In genomic region chr6:58837917-58838316, GRCm38 (mm10) we compare ENCODE assay signal across 13 mouse cellular contexts. TPM values are rescaled to one million over a fixed set of nuclear protein-coding genes. Genes with fewer than 3 reads are reported as not detected.
DNase-seq lines count a peak whose midpoint lies in the region; ATAC-seq and TF ChIP-seq lines count a peak whose summit lies in the region.
"Had no signal": no experiment of that assay in that cellular context is flagged by ENCODE, and none has a peak within 500 bp of the region (broad histone marks: within the 10 kb centered on the region; RNA-seq: fewer than 3 reads in every experiment).

No protein-coding gene starts in this region.

- no peak for DNase-seq in hindbrain, embryonic 11.5 days (ENCODE audit: low spot score)
- DNase-seq in hindbrain, embryonic 10.5 days (ENCODE audit: low spot score): no peak
- DNase-seq in cerebellum, postnatal 36 days: peak; percentile 24 to 40
- no peak for DNase-seq in hindbrain, embryonic 14.5 days (ENCODE audit: low spot score)
- peak; percentile 55 for DNase-seq in midbrain, postnatal 0 days (ENCODE audit: low spot score)
- no peak for DNase-seq in thymus, postnatal 36 days
- DNase-seq in spleen, postnatal 14 days (ENCODE audit: low spot score in 2 of 2): no peak
- DNase-seq: gastrocnemius, postnatal 10 days; kidney, adult 18-20 months; right cerebral cortex, postnatal 14 days had no signal

- H3K27ac ChIP-seq in hindbrain, embryonic 11.5 days (ENCODE audit: low read depth, low read length): no peak overlapping the region
- H3K27ac ChIP-seq in hindbrain, embryonic 10.5 days: no peak overlapping the region
- H3K27ac ChIP-seq in hindbrain, embryonic 14.5 days: no peak overlapping the region
- no peak overlapping the region for H3K27ac ChIP-seq in midbrain, postnatal 0 days (ENCODE audit: low read depth, low read length)
- H3K27ac ChIP-seq: embryonic facial prominence, embryonic 15.5 days; liver, embryonic 14.5 days had no signal

- 14% methylated on average over 1 of the region's 1 CpGs for WGBS in hindbrain, embryonic 11.5 days
- 10% methylated on average over 1 of the region's 1 CpGs for WGBS in hindbrain, embryonic 10.5 days
- 7% methylated on average over 1 of the region's 1 CpGs for WGBS in hindbrain, embryonic 14.5 days
- WGBS in midbrain, postnatal 0 days: 11% methylated on average over 1 of the region's 1 CpGs

- no peak overlapping the region for H3K4me2 ChIP-seq in hindbrain, embryonic 11.5 days (replicated peaks; ENCODE audit: low read depth, low read length)
- H3K4me2 ChIP-seq in hindbrain, embryonic 14.5 days (replicated peaks): no peak overlapping the region
- H3K4me2 ChIP-seq in midbrain, postnatal 0 days (ENCODE audit: low read depth, low read length, poor library complexity, severe bottlenecking): no peak overlapping the region
- H3K4me2 ChIP-seq: embryonic facial prominence, embryonic 15.5 days had no signal

- H3K36me3 ChIP-seq in hindbrain, embryonic 11.5 days (ENCODE audit: control insufficient read depth, insufficient read depth, low read length): no peaks in the 10 kb centered on the region
- no peaks in the 10 kb centered on the region for H3K36me3 ChIP-seq in hindbrain, embryonic 10.5 days
- H3K36me3 ChIP-seq in hindbrain, embryonic 14.5 days (replicated peaks; ENCODE audit: control insufficient read depth, insufficient read depth): no peaks in the 10 kb centered on the region
- H3K36me3 ChIP-seq in midbrain, postnatal 0 days (ENCODE audit: insufficient read depth, low read length): no peaks in the 10 kb centered on the region
- H3K36me3 ChIP-seq: embryonic facial prominence, embryonic 15.5 days had no signal

- H3K9me3 ChIP-seq in hindbrain, embryonic 11.5 days (ENCODE audit: control insufficient read depth, low read length): no peaks in the 10 kb centered on the region
- H3K9me3 ChIP-seq in hindbrain, embryonic 10.5 days: no peaks in the 10 kb centered on the region
- H3K9me3 ChIP-seq in hindbrain, embryonic 14.5 days (ENCODE audit: control insufficient read depth, low read length): no peaks in the 10 kb centered on the region
- no peaks in the 10 kb centered on the region for H3K9me3 ChIP-seq in midbrain, postnatal 0 days (ENCODE audit: low read length)
- H3K9me3 ChIP-seq: embryonic facial prominence, embryonic 15.5 days had no signal

- no peak overlapping the region for H3K4me3 ChIP-seq in hindbrain, embryonic 11.5 days (ENCODE audit: low read depth, low read length)
- H3K4me3 ChIP-seq in hindbrain, embryonic 10.5 days: no peak overlapping the region
- no peak overlapping the region for H3K4me3 ChIP-seq in hindbrain, embryonic 14.5 days (replicated peaks; ENCODE audit: low read length)
- no peak overlapping the region for H3K4me3 ChIP-seq in midbrain, postnatal 0 days (ENCODE audit: low read depth, low read length)
- H3K4me3 ChIP-seq: embryonic facial prominence, embryonic 15.5 days had no signal

- peak; percentile 43; the same call in 1 of the 2 replicates for ATAC-seq in hindbrain, embryonic 11.5 days (ENCODE audit: low FRiP score)
- peak; percentile 57 for ATAC-seq in hindbrain, embryonic 14.5 days (ENCODE audit: low FRiP score)
- 0 out of 2 replicates have a peak, but pooled peaks have one; percentile 28 for ATAC-seq in midbrain, postnatal 0 days (ENCODE audit: low FRiP score)

- H3K27me3 ChIP-seq in hindbrain, embryonic 11.5 days (ENCODE audit: control insufficient read depth, insufficient read depth, low read length): no peaks in the 10 kb centered on the region
- peaks cover 7% of the 10 kb centered on the region for H3K27me3 ChIP-seq in hindbrain, embryonic 10.5 days (ENCODE audit: insufficient read depth, poor library complexity, severe bottlenecking)
- no peaks in the 10 kb centered on the region for H3K27me3 ChIP-seq in hindbrain, embryonic 14.5 days (ENCODE audit: control insufficient read depth, insufficient read depth, low read length)
- no peaks in the 10 kb centered on the region for H3K27me3 ChIP-seq in midbrain, postnatal 0 days (ENCODE audit: insufficient read depth, low read length)
- H3K27me3 ChIP-seq: CH12.LX; embryonic facial prominence, embryonic 15.5 days had no signal

- TF ChIP-seq CTCF in midbrain, postnatal 0 days (IDR thresholded peaks at IDR 0.05): no peak

- no peak overlapping the region for H3K9ac ChIP-seq in hindbrain, embryonic 11.5 days (ENCODE audit: low read depth, low read length)
- no peak overlapping the region for H3K9ac ChIP-seq in hindbrain, embryonic 14.5 days
- no peak overlapping the region for H3K9ac ChIP-seq in midbrain, postnatal 0 days (replicated peaks; ENCODE audit: low read length, poor library complexity, severe bottlenecking)
- H3K9ac ChIP-seq: embryonic facial prominence, embryonic 15.5 days; liver, embryonic 14.5 days had no signal

- no peaks in the 10 kb centered on the region for H3K4me1 ChIP-seq in hindbrain, embryonic 11.5 days (replicated peaks; ENCODE audit: control insufficient read depth, insufficient read depth, low read length)
- H3K4me1 ChIP-seq in hindbrain, embryonic 10.5 days (replicated peaks): peaks cover 16% of the 10 kb centered on the region
- H3K4me1 ChIP-seq in hindbrain, embryonic 14.5 days (replicated peaks; ENCODE audit: control insufficient read depth, insufficient read depth, low read length): peaks cover 10% of the 10 kb centered on the region; the same call in 1 of the 2 replicates
- H3K4me1 ChIP-seq in midbrain, postnatal 0 days (ENCODE audit: insufficient read depth, low read length): peaks cover 10% of the 10 kb centered on the region
- H3K4me1 ChIP-seq: embryonic facial prominence, embryonic 15.5 days had no signal

RNA-seq across cellular contexts. Expression of gene Herc3, which starts 6.7 kb away (rescaled TPM):
- 5.6 and 9.7 TPM in 2 replicates for polyA plus RNA-seq in hindbrain, embryonic 11.5 days (2014; fragmentation: Nextera tagmentation; extraction: Ambion mirVana)
- polyA plus RNA-seq in hindbrain, embryonic 10.5 days (2016; fragmentation: Nextera tagmentation; extraction: Ambion mirVana): 5.2 and 6.8 TPM in 2 replicates
- 33.7 and 39.0 TPM in 2 replicates for polyA plus RNA-seq in hindbrain, embryonic 14.5 days (2014; fragmentation: Nextera tagmentation; extraction: Ambion mirVana)
- 153 and 159 TPM in 2 replicates for total RNA-seq in midbrain, postnatal 0 days (2014; rRNA removed)
- 25.3 and 34.2 TPM in 2 replicates for polyA plus RNA-seq in midbrain, postnatal 0 days (2015; fragmentation: Nextera tagmentation; extraction: Ambion mirVana)

Comparison
In these comparisons a context has a peak if more than half of its experiments do, and no peak if none do; other contexts are left out.
1. DNase-seq: peak in cerebellum, postnatal 36 days (2 of 2) and midbrain, postnatal 0 days (single experiment); none in hindbrain, embryonic 11.5 days (single experiment), hindbrain, embryonic 10.5 days (single experiment), hindbrain, embryonic 14.5 days (single experiment), thymus, postnatal 36 days (0 of 2) and spleen, postnatal 14 days (0 of 2).
2. Peak in every context shown above with its lines, with median percentiles within 50 percentile points of each other: ATAC-seq.